Mouse (Mus musculus) hindbrain, embryonic 13.5 days (tissue): ENCODE data around the gene Dennd4b. TPM values are rescaled to one million over a fixed set of nuclear protein-coding genes. Genes with fewer than 3 reads are reported as not detected.

ENCODE experiments used
- microRNA-seq: library from miRNA; unstranded; fragments of <30 nt; microRNA quantifications from one replicate; pipeline ENCODE4, GENCODE M21; 2016
- polyA plus RNA-seq: library from polyadenylated mRNA; unstranded; fragments of >200 nt; fragmentation: Nextera tagmentation; extraction: Ambion mirVana; gene quantifications from 2 replicates; pipeline ENCODE4 v1.2.1, GENCODE M21; 2015

Gene Dennd4b
- polyA plus RNA-seq, 1 experiment from 2014 or later: 4.6 TPM

Small RNAs within 50 kb of the gene (microRNA-seq; reads per million reads assigned to microRNA genes)
- not detected for gene Mir7012

Other genes starting within 250 kb of the Dennd4b start
- 225 and 227 TPM in 2 replicates for gene 4933434E20Rik, start 213.5 kb upstream of the Dennd4b start, polyA plus RNA-seq
- 157 TPM in 2 replicates for gene Ubap2l, start 212.6 kb upstream of the Dennd4b start, polyA plus RNA-seq
- 392 and 415 TPM in 2 replicates for gene Tpm3, start 192.5 kb upstream of the Dennd4b start, polyA plus RNA-seq
- 0.31 and 0.44 TPM in 2 replicates for gene Nup210l, start 161.1 kb upstream of the Dennd4b start, polyA plus RNA-seq
- gene Rps27, start 51.5 kb upstream of the Dennd4b start, polyA plus RNA-seq: 1,053 and 1,153 TPM in 2 replicates
- gene Rab13, start 51.5 kb upstream of the Dennd4b start, polyA plus RNA-seq: 28.9 and 29.8 TPM in 2 replicates
- 87.8 and 96.1 TPM in 2 replicates for gene Jtb, start 33.6 kb upstream of the Dennd4b start, polyA plus RNA-seq
- 3.0 TPM in 2 replicates for gene Creb3l4, start 21.7 kb upstream of the Dennd4b start, polyA plus RNA-seq
- 52.7 and 54.9 TPM in 2 replicates for gene Slc39a1, start 17.0 kb upstream of the Dennd4b start, polyA plus RNA-seq
- 18.8 and 19.8 TPM in 2 replicates for gene Crtc2, start 11.0 kb upstream of the Dennd4b start, polyA plus RNA-seq
- 16.0 and 17.0 TPM in 2 replicates for gene Gatad2b, start 28.0 kb downstream of the Dennd4b start, polyA plus RNA-seq
- gene Slc27a3, start 124.8 kb downstream of the Dennd4b start, polyA plus RNA-seq: 24.9 and 26.5 TPM in 2 replicates
- 29.9 and 30.1 TPM in 2 replicates for gene Ints3, start 168.4 kb downstream of the Dennd4b start, polyA plus RNA-seq
- 3.5 and 3.7 TPM in 2 replicates for gene Npr1, start 200.7 kb downstream of the Dennd4b start, polyA plus RNA-seq
- gene Ilf2, start 210.9 kb downstream of the Dennd4b start, polyA plus RNA-seq: 303 and 314 TPM in 2 replicates
- 90.1 and 95.6 TPM in 2 replicates for gene Snapin, start 225.8 kb downstream of the Dennd4b start, polyA plus RNA-seq
- 195 and 197 TPM in 2 replicates for gene Chtop, start 244.3 kb downstream of the Dennd4b start, polyA plus RNA-seq
- 8.4 and 9.5 TPM in 2 replicates for gene S100a1, start 249.2 kb downstream of the Dennd4b start, polyA plus RNA-seq
- 10.6 and 12.2 TPM in 2 replicates for gene S100a13, start 249.2 kb downstream of the Dennd4b start, polyA plus RNA-seq